Mouse (Mus musculus) CH12.LX (cell line): Measurements from ENCODE around the gene Bnc2. TPM values are rescaled to one million over a fixed set of nuclear protein-coding genes. Genes with fewer than 3 reads are reported as not detected.

Source experiments
- DNase-seq: peaks from one replicate; pipeline ENCODE4 v3.0.0-alpha.2; 2013; ENCODE audit errors: extremely low read depth
- H3K27ac ChIP-seq: 2 replicates; pipeline ENCODE4 v1.5.1; 2012; ENCODE audit warnings: low read depth, mild to moderate bottlenecking, control low read depth, moderate library complexity; ENCODE audit not compliant: insufficient read depth
- H3K27me3 ChIP-seq: replicated peaks from 2 replicates; pipeline ENCODE3; 2012; ENCODE audit warnings: inconsistent platforms
- H3K36me3 ChIP-seq, 2 experiments: replicated peaks in 1 of 2; 2 replicates each; pipeline versions ENCODE3 to v1.6.1; 2012; ENCODE audit warnings: inconsistent platforms in 1 of 2, low read length in 1 of 2, mild to moderate bottlenecking in 1 of 2, mixed read lengths in 1 of 2, moderate library complexity in 1 of 2; ENCODE audit not compliant: control insufficient read depth in 1 of 2, insufficient read depth in 1 of 2
- H3K4me1 ChIP-seq, 2 experiments: 2 replicates each; pipeline ENCODE4 v1.6.1; 2012; ENCODE audit warnings: inconsistent platforms in 1 of 2, moderate library complexity in 1 of 2; ENCODE audit not compliant: insufficient read depth in 2 of 2, control insufficient read depth in 1 of 2
- H3K4me2 ChIP-seq: 2 replicates; pipeline ENCODE4 v1.6.1; 2012; ENCODE audit warnings: low read depth, mild to moderate bottlenecking, control low read depth; ENCODE audit not compliant: poor library complexity, insufficient read depth, severe bottlenecking
- H3K4me3 ChIP-seq, 3 experiments: fragments of 150-350 bp in 1 of 3; sonication (generic) in 1 of 3; replicated peaks in 1 of 3; 2 replicates each; pipeline versions ENCODE3 to v1.5.1; 2011 to 2012; ENCODE audit warnings: low read depth in 2 of 3, low read length in 2 of 3, mild to moderate bottlenecking in 2 of 3, moderate library complexity in 2 of 3, control low read depth in 1 of 3, improper control_type of control experiment in 1 of 3, inconsistent platforms in 1 of 3, mixed read lengths in 1 of 3; ENCODE audit not compliant: poor library complexity in 1 of 3
- H3K79me2 ChIP-seq: replicated peaks from 2 replicates; pipeline ENCODE4 v1.6.1; 2012; ENCODE audit warnings: mild to moderate bottlenecking, moderate library complexity; ENCODE audit not compliant: control insufficient read depth, poor library complexity, insufficient read depth, severe bottlenecking; ENCODE audit errors: extremely low read depth
- H3K9ac ChIP-seq: 2 replicates; pipeline ENCODE4 v1.6.1; 2012; ENCODE audit warnings: low read depth, mild to moderate bottlenecking, control low read depth, moderate library complexity; ENCODE audit not compliant: insufficient read depth
- H3K9me3 ChIP-seq: replicated peaks from 2 replicates; pipeline ENCODE3; 2012; ENCODE audit warnings: low read length, inconsistent platforms, mixed read lengths
- BHLHE40 ChIP-seq: IDR thresholded peaks from 2 replicates; pipeline ENCODE4 v1.6.1; 2011; ENCODE audit warnings: mild to moderate bottlenecking, low read depth, low read length, improper control_type of control experiment
- CHD2 ChIP-seq: IDR thresholded peaks from 2 replicates; pipeline ENCODE4 v1.6.1; 2011; ENCODE audit warnings: low read length, improper control_type of control experiment
- ETS1 ChIP-seq: conservative IDR thresholded peaks from 2 replicates; pipeline ENCODE4 v1.6.1; 2012; ENCODE audit warnings: low read depth, mild to moderate bottlenecking, inconsistent platforms, low read length, improper control_type of control experiment, moderate library complexity
- GABPA ChIP-seq: IDR thresholded peaks from 2 replicates; pipeline ENCODE4 v1.6.1; 2012; ENCODE audit warnings: low read depth, low read length, improper control_type of control experiment, inconsistent platforms; ENCODE audit not compliant: insufficient replicate concordance
- HCFC1 ChIP-seq: IDR thresholded peaks from 2 replicates; pipeline ENCODE4 v1.6.1; 2012; ENCODE audit warnings: low read depth, mild to moderate bottlenecking, inconsistent platforms, low read length, improper control_type of control experiment
- JUN ChIP-seq: IDR thresholded peaks from 2 replicates; pipeline ENCODE4 v1.6.1; 2011; ENCODE audit warnings: low read depth, mild to moderate bottlenecking, low read length, improper control_type of control experiment, moderate library complexity; ENCODE audit not compliant: insufficient read depth
- MAX ChIP-seq: IDR thresholded peaks from 2 replicates; pipeline ENCODE4 v1.6.1; 2011; ENCODE audit warnings: low read length, improper control_type of control experiment
- MAZ ChIP-seq: IDR thresholded peaks from 2 replicates; pipeline ENCODE4 v1.6.1; 2012; ENCODE audit warnings: low read depth, mild to moderate bottlenecking, inconsistent platforms, low read length, improper control_type of control experiment, moderate library complexity
- MEF2A ChIP-seq: IDR thresholded peaks from 2 replicates; pipeline ENCODE4 v1.6.1; 2014; ENCODE audit warnings: low read depth, mild to moderate bottlenecking, inconsistent platforms, low read length, improper control_type of control experiment, borderline replicate concordance
- MXI1 ChIP-seq: IDR thresholded peaks from 2 replicates; pipeline ENCODE4 v1.6.1; 2011; ENCODE audit warnings: mild to moderate bottlenecking, low read depth, low read length, improper control_type of control experiment
- PAX5 ChIP-seq: IDR thresholded peaks from 2 replicates; pipeline ENCODE4 v1.6.1; 2012; ENCODE audit warnings: low read length, inconsistent platforms, mixed read lengths
- POLR2AphosphoS2 ChIP-seq: IDR thresholded peaks from 2 replicates; pipeline ENCODE4 v1.6.1; 2011; ENCODE audit warnings: low read depth, low read length, improper control_type of control experiment
- RAD21 ChIP-seq: IDR thresholded peaks from 2 replicates; pipeline ENCODE4 v1.6.1; 2011; ENCODE audit warnings: low read depth, mild to moderate bottlenecking, low read length, improper control_type of control experiment, moderate library complexity
- RCOR1 ChIP-seq: conservative IDR thresholded peaks from 2 replicates; pipeline ENCODE4 v1.6.1; 2012; ENCODE audit warnings: low read depth, mild to moderate bottlenecking, inconsistent platforms, low read length, improper control_type of control experiment
- SIN3A ChIP-seq: IDR thresholded peaks from 2 replicates; pipeline ENCODE4 v1.6.1; 2012; ENCODE audit warnings: low read length, improper control_type of control experiment, inconsistent platforms
- SMC3 ChIP-seq: IDR thresholded peaks from 2 replicates; pipeline ENCODE4 v1.6.1; 2011; ENCODE audit warnings: low read depth, low read length, improper control_type of control experiment
- TCF12 ChIP-seq: IDR thresholded peaks from 2 replicates; pipeline ENCODE4 v1.6.1; 2014; ENCODE audit warnings: low read depth, mild to moderate bottlenecking, inconsistent platforms, low read length, improper control_type of control experiment
- UBTF ChIP-seq: IDR thresholded peaks from 2 replicates; pipeline ENCODE4 v1.6.1; 2012; ENCODE audit warnings: low read depth, mild to moderate bottlenecking, inconsistent platforms, low read length, improper control_type of control experiment, moderate library complexity
- ZMIZ1 ChIP-seq: IDR thresholded peaks from 2 replicates; pipeline ENCODE4 v1.6.1; 2012; ENCODE audit warnings: low read depth, mild to moderate bottlenecking, inconsistent platforms, low read length, improper control_type of control experiment
- dilution Hi-C: fragments of 300-500 bp; cut with MboI; formaldehyde crosslinking; loops from 2 replicates; pipeline ENCODE4 v1.14.3; 2020; ENCODE audit warnings: low sequenced_read_pairs; ENCODE audit not compliant: extremely low pct_unique_long_range_greater_than_20kb, extremely low pct_ligation_motif_present
- in situ Hi-C: fragments of 300-500 bp; cut with MboI; formaldehyde crosslinking; loops from 3 replicates; pipeline ENCODE4 v1.14.3; 2019; ENCODE audit warnings: low sequenced_read_pairs, low pct_ligation_motif_present, low pct_unique_long_range_greater_than_20kb, mixed read lengths
- polyA plus RNA-seq: library from polyadenylated mRNA; unstranded; fragments of >175 nt; gene quantifications from 2 replicates; pipeline ENCODE4 v1.2.1, GENCODE M21; 2012; ENCODE audit warnings: low read depth; ENCODE audit not compliant: insufficient read length
- total RNA-seq, 2 experiments: library from RNA; depleted of rRNA; stranded (reverse); fragments of 300-350 nt in 1 of 2; fragments of >200 nt in 1 of 2; gene quantifications; 2 replicates each; pipeline ENCODE4 v1.2.3; 2012 to 2014

Gene Bnc2
- total and polyA plus RNA-seq, 3 experiments, result not detected

DNA sequence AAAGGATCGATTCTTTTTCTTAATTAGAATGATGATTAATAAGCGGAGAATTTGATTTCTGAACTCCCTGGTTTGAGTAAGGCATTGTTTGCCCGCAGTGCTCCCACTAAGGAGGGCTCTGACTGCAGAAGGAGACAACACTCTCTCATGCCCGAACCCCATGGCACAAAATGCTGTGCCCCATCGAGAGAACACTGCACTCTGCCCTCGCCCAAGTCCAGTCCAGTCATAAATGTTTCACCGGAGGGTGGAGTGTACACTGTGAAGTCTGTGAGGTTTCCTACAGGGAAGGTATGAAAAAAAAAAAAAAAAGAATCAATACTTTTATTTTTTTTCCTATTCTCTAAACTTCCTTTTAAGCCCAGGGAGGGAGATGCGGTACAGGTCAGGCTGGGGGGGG, 135.7 kb downstream of the Bnc2 start:
- H3K9me3 ChIP-seq, result peaks cover 38% of the 10 kb centered on the region
- no peaks in the 10 kb centered on the region for H3K79me2 ChIP-seq
- no peak overlapping the region for H3K4me3 ChIP-seq
- H3K9ac ChIP-seq, result no peak overlapping the region
- TF ChIP-seq SIN3A (no peak), MAX (no peak)
- no peak overlapping the region for H3K27ac ChIP-seq
- no peak overlapping the region for H3K4me2 ChIP-seq
- dilution Hi-C loops (no loop called here), in situ Hi-C loops (no loop called here)
- DNase-seq, result no peak
- no peaks in the 10 kb centered on the region for H3K27me3 ChIP-seq
- H3K4me1 ChIP-seq, result no peaks in the 10 kb centered on the region
- no peaks in the 10 kb centered on the region for H3K36me3 ChIP-seq

DNA sequence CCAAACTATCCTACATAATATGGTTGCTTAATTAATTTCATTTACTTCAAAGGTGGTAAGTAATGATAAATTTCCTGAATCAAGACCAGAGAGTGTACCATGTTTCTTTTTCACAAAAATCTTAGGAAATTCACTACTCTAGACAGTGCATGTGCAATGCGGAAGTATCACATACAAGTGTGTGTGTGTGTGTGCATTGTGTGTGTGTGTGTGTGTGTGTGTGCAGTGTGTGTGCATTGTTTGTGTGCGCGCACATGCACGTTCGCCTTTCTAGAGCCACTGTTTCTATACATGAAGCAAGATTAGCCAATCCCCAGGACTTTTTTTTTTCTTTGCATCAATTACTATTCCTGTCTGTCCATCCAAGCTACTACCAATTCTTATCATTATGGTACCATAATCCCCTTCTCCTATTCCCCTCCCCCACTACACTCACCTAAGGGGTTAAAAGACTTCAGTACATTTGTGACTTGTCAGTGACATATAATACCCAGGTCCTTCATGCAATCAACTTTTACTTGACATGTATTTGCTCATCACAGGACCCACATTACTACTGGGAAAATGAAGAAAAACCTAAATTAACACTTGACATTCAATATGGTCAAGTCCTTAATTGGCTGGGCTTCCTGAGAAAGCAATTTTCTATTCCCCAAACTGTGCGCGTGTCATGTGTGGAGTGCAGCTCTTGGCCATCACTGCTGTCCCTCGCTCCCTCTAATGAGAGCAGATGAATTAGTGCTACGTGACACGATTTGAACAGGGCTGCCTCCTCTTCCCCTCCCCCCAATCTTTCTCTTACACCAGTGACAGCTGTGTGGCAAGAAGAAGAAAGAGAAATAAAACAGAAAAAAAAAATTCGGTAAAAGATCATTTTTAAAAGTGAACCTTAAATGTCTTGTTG, 145.9 kb downstream of the Bnc2 start:
- Histone ChIP-seq H3K79me2 (no peaks in the 10 kb centered on the region), H3K27me3 (no peaks in the 10 kb centered on the region), H3K9ac (no peak overlapping the region), H3K4me3 (no peak overlapping the region), H3K4me1 (no peaks in the 10 kb centered on the region), H3K36me3 (no peaks in the 10 kb centered on the region), H3K4me2 (no peak overlapping the region), H3K9me3 (peaks cover 44% of the 10 kb centered on the region), H3K27ac (no peak overlapping the region)
- TF ChIP-seq GABPA (no peak), MAX (no peak), POLR2AphosphoS2 (no peak), ETS1 (no peak), PAX5 (no peak), ZMIZ1 (no peak), TCF12 (no peak), RCOR1 (no peak), HCFC1 (no peak), UBTF (no peak), MAZ (no peak), MXI1 (no peak), BHLHE40 (no peak), JUN (no peak), CHD2 (no peak), MEF2A (no peak), RAD21 (no peak), SIN3A (no peak), SMC3 (no peak)
- in situ Hi-C loops (no loop called here), dilution Hi-C loops (no loop called here)
- DNase-seq, result no peak
